Mouse (Mus musculus) hematopoietic multipotent progenitor cell, adult 10-12 weeks (in vitro differentiated cells): Measurements from ENCODE around the gene Gm8857. TPM values are rescaled to one million over a fixed set of nuclear protein-coding genes. Genes with fewer than 3 reads are reported as not detected.

Source experiments
- polyA plus RNA-seq: library from polyadenylated mRNA; stranded (reverse); fragments of >175 nt; gene quantifications from 2 replicates; pipeline ENCODE4 v1.2.3, GENCODE M21; 2012; ENCODE audit warnings: low replicate concordance

Gene Gm8857
- polyA plus RNA-seq: not detected in 2 replicates

GRCm38 (mm10) chr5:10947505-10947904 is at the start of gene Gm8857, which contains the start of gene Gm8871:
Gene Gm8857, plus strand, starts transcription at chr5:10947807.
Gene Gm8871, plus strand, starts transcription at chr5:10947805.

Other genes with a start within 250 kb of the Gm8857 start
- not detected in 2 replicates for gene Gm8871, start within 50 bp of the Gm8857 start, polyA plus RNA-seq
- gene Gm8879, start 179.8 kb downstream of the Gm8857 start, polyA plus RNA-seq: not detected in 2 replicates
- not detected in 2 replicates for gene Gm5861, start 235.3 kb downstream of the Gm8857 start, polyA plus RNA-seq